Mouse (Mus musculus) heart, adult 2 months (tissue): ENCODE data around the gene Slc35e4.

Experiments used
- CTCF ChIP-seq: fragments of 200-600 bp; IDR thresholded peaks from 2 replicates; pipeline ENCODE4 v1.8.1; 2022; ENCODE audit warnings: antibody characterized with exemption, mild to moderate bottlenecking, moderate library complexity
- EP300 ChIP-seq: fragments of 200-500 bp; IDR thresholded peaks from 2 replicates; pipeline ENCODE4 v1.6.1; 2011; ENCODE audit warnings: low read depth, low read length, control low read depth; ENCODE audit not compliant: insufficient read depth
- POLR2A ChIP-seq: fragments of 200-500 bp; IDR thresholded peaks from 2 replicates; pipeline ENCODE4 v1.6.1; 2011; ENCODE audit warnings: mild to moderate bottlenecking, low read depth, low read length, control low read depth; ENCODE audit not compliant: insufficient read depth

- TF ChIP-seq CTCF (no peak), EP300 (no peak), POLR2A (no peak)
Measured at GRCm38 (mm10) chr11:3857902-3858301, 56.6 kb downstream of the Slc35e4 start.
